Mouse (Mus musculus) heart, embryonic 13.5 days (tissue): ENCODE measurements at regions not wholly inside any gene's neighbourhood (a gene's known extent, or its start where the extent isn't known, plus 50 kb on each side); places are given as distances from the start of the nearest gene placed in this dataset.

Source experiments
- ATAC-seq: fragments of 200-750 bp; cut with Nextera tagmentation; 2 replicates; pipeline ENCODE4 v1.8.0; 2017; ENCODE audit warnings: moderate TSS enrichment; ENCODE audit not compliant: insufficient number of reproducible peaks, low FRiP score, low TSS enrichment; ENCODE audit errors: extremely low read depth
- H3K27ac ChIP-seq: fragments of 300-500 bp; sonication (generic); replicated peaks from 2 replicates; pipeline ENCODE4 v1.5.1; 2015; ENCODE audit warnings: moderate library complexity, mild to moderate bottlenecking, inconsistent platforms
- H3K27me3 ChIP-seq: fragments of 300-500 bp; sonication (generic); replicated peaks from 2 replicates; pipeline ENCODE4 v1.6.1; 2015; ENCODE audit warnings: mild to moderate bottlenecking, inconsistent platforms
- H3K36me3 ChIP-seq: fragments of 300-500 bp; sonication (generic); 2 replicates; pipeline ENCODE4 v1.6.1; 2015; ENCODE audit warnings: mild to moderate bottlenecking, inconsistent platforms
- H3K4me1 ChIP-seq: fragments of 300-500 bp; sonication (generic); 2 replicates; pipeline ENCODE4 v1.6.1; 2015; ENCODE audit warnings: inconsistent platforms
- H3K4me2 ChIP-seq: fragments of 300-500 bp; sonication (generic); 2 replicates; pipeline ENCODE4 v1.6.1; 2015; ENCODE audit warnings: inconsistent platforms, mild to moderate bottlenecking, moderate library complexity
- H3K4me3 ChIP-seq: fragments of 300-500 bp; sonication (generic); 2 replicates; pipeline ENCODE4 v1.5.1; 2015; ENCODE audit warnings: moderate library complexity, mild to moderate bottlenecking, inconsistent platforms
- H3K9ac ChIP-seq: fragments of 300-500 bp; sonication (generic); 2 replicates; pipeline ENCODE4 v1.6.1; 2015; ENCODE audit warnings: inconsistent platforms, mild to moderate bottlenecking, moderate library complexity
- H3K9me3 ChIP-seq: fragments of 300-500 bp; sonication (generic); 2 replicates; pipeline ENCODE4 v1.6.1; 2016; ENCODE audit warnings: inconsistent platforms
- WGBS: fragments of 180-500 bp; shearing (Covaris S2); methylation state at CpG from one replicate; pipeline ENCODE4 v1.1.7; 2015; ENCODE audit warnings: mixed read lengths; 5-methylcytosine and 5-hydroxymethylcytosine counted together

DNA sequence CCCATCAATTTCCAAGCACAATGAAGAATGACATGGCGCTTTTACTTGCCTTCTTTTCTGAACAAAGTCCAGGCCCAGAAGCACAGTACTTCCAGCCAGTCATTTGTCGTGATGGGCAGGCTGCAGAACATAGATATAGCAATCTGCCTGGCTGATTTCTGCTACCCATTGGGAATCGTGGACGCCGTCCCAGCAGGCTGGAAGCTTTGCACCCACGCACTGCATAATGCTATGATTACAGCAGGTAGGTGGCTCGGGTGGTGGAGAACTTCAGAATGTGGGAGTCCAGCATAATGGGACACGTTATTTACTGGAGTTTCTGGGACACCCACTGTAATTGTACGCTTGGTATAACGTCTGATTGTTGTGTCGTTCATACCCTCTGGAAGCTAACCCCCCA, 116.2 kb upstream of the Meis2 start:
- Histone ChIP-seq H3K27ac (no peak overlapping the region), H3K4me1 (no peaks in the 10 kb centered on the region)

GRCm38 (mm10) chr2:116177155-116177554, 111.5 kb upstream of the Meis2 start:
- Histone ChIP-seq H3K9ac (no peak overlapping the region), H3K4me1 (no peaks in the 10 kb centered on the region), H3K27me3 (no peaks in the 10 kb centered on the region), H3K36me3 (no peaks in the 10 kb centered on the region), H3K9me3 (no peaks in the 10 kb centered on the region), H3K27ac (no peak overlapping the region), H3K4me3 (no peak overlapping the region), H3K4me2 (no peak overlapping the region)
- 77% methylated on average over 3 of the region's 3 CpGs for WGBS
- no peak for ATAC-seq

More for the DNA sequence above, 116.2 kb upstream of the Meis2 start:
- H3K27me3 ChIP-seq, result no peaks in the 10 kb centered on the region
- ATAC-seq, result no peak
- H3K9ac ChIP-seq, result no peak overlapping the region
- H3K4me3 ChIP-seq, result no peak overlapping the region
- H3K4me2 ChIP-seq, result no peak overlapping the region
- 74% methylated on average over 11 of the region's 11 CpGs for WGBS
- no peaks in the 10 kb centered on the region for H3K9me3 ChIP-seq
- H3K36me3 ChIP-seq, result no peaks in the 10 kb centered on the region

GRCm38 (mm10) chr2:116165871-116166770, 100.5 kb upstream of the Meis2 start:
- Histone ChIP-seq H3K4me1 (no peaks in the 10 kb centered on the region), H3K27me3 (no peaks in the 10 kb centered on the region), H3K4me2 (no peak overlapping the region), H3K27ac (no peak overlapping the region), H3K9ac (no peak overlapping the region), H3K4me3 (no peak overlapping the region), H3K9me3 (no peaks in the 10 kb centered on the region), H3K36me3 (no peaks in the 10 kb centered on the region)
- no peak for ATAC-seq
- 82% methylated on average over 16 of the region's 16 CpGs for WGBS
